Mouse (Mus musculus) CD4-positive, CD25-positive, alpha-beta regulatory T cell, adult 2 months (primary cell): ENCODE results near the gene Lmtk3.

Source experiments
- DNase-seq: peaks from one replicate; pipeline ENCODE4 v3.0.0-alpha.2; 2012; ENCODE audit warnings: low read depth, low spot score

Lmtk3 gene

DNA sequence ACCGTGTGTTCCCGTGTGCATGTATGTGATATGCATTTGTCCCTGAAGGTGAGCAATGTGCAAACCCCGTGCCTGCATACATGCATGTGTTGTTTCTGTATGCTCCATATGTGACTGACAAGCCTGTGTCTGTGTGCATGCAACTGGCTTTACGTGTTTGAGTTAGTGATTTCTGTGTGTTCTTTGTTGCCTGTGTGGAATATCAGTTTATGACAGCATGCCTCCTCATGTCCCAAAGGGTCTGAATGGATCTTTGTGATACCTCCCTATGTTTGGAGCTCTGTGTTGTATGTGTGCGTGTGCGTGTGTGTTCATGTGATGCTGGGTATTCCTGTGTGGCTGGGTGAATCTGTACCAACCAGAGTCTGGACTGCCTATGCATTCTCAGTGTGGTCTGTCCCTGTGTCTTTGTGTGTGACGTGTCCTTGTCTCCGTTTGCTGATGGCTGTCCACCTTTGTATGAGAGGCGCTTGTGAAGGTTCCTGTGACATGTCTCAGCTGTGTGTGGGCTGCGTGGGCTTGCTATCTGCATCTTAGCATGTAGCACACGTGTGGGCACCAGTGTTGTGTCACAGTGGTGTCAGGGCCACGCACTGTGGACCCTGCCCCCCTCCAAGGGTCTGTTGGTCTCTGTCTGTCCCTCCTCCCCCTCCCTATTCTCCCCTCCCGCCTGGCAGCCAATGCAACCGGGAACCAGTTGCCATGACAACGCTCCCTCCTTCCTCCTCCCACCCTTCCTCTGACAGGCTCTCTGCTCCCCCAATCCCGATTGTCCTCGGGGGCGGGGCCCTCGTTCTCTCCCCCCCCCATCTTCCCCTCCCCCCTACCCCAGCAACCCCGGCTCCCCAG, 1.2 kb downstream of the Lmtk3 start, which contains the start of gene Sult2b1:
Gene Sult2b1, minus strand, starts transcription at position 146 of the 849 bp plus-strand sequence.
- peak; percentile 46 for DNase-seq

DNA sequence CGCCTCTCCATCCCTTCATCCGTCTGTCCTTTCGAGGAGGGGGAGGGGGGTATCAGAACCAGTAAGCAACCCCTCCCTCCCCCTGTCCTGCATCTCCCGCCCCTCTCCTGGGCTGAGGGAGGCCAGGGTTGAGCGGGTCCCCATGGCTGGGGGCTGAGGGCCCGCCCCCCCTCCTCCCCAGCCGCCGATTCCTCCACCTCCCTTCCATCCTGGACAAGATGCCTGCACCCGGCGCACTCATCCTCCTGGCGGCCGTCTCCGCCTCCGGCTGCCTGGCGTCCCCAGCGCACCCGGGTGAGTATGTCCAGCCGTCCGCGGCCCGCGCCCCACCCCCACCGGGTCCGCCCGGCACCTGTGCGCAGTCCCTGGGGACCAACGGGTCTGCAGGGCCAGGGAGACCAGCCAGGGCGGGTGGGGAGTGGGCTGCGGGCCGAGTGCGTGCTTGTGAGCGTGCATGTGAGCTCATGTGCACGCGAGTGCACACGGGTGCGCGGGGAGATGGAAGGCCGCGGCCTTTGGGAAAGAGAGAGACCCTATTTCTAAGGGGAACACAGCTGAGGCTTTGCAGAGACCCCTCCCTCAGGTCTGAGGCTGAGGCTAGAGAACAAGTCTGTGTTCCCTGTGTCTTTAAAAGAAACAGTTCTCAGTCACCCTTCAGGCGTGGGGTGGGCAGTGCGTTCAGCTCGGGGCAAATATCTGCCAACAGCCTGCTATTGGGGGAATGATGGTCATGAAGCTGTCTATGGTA, 2.0 kb downstream of the Lmtk3 start:
- DNase-seq, result peak; percentile 34

DNA sequence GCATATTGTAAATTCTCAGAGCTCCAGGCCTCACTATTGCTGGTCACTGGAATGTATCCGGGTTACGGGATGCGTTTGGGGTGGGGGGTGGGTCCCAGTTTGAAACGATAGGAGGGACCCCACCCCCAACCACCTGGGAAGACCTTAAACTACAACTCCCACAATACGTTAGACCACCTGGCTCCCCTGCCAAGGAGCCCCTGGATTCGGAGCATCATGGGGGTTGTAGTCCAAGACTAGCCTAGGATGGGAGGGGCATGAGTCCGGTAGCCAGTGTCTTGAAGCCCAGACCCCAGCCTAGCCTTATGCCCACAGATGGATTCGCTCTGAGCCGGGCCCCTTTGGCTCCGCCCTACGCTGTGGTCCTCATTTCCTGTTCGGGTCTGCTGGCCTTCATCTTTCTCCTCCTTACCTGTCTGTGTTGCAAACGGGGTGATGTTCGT, 2.6 kb downstream of the Lmtk3 start:
- peak; percentile 31 for DNase-seq

DNA sequence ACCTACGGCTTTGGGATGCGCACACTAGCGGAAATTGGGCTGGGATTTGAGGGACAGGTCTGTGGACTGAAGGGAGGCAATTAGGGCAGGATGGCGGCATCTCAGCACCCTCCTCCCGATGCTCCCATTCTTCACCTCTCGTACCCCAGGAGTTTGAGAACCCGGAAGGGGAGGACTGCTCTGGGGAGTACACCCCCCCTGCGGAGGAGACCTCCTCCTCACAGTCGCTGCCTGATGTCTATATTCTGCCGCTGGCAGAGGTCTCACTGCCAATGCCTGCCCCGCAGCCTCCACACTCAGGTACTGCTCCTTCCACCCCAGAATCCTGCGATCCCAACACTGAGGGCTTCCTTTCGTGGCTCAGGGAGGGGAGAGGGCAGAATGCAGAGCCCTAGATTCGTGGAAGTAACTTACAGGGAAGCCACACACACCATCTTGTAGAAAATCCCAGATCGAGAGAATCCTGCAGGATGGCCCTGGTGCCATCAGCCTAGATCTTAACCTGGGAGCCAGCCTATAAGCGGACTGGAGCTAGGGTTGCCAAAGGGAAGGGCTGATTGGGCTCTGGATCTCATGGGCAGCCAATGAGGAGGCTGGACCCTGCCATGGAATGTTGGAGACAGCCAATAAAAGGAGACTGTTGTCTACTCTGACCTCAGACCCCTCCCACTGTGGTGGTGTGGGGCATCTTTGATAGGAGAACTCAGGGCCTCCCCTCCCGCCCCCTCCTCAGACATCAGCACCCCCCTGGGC, 3.3 kb downstream of the Lmtk3 start:
- no peak for DNase-seq

DNA sequence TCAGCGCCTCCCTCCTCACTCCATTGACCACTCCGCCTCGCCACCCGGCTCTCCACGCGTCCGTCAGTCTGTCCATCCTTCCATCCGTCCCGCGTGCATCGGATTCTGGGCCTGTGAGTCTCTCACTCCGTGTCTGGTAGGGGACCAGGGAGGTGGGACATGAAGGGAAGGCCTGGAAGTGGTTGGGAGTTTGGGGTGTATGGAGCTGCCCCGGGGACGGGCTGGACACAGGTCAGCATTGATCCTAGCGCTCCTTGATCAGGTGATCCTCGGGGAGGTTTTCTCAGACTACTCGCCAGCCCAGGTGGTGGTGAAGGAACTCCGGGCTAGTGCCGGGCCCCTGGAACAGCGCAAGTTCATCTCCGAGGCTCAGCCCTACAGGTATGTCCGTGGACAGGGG, 4.1 kb downstream of the Lmtk3 start:
- no peak for DNase-seq

DNA sequence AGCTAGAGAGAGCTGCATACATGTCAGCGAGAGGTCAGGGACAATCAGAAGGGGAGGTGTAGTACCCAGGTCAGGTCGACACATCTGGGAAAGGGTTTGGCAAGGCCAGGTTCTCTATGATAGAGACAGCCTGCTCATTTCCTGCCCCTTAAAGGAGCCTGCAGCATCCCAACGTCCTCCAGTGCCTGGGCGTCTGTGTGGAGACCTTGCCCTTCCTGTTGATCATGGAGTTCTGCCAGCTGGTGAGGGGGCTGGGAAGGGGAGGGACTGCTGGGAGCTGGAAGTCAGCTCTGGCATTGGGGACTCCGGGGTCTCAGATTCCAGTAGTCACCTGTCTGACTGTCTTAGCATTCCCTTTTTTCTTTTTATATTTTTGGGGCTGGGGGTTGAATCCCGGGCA, 7.2 kb downstream of the Lmtk3 start:
- DNase-seq, result no peak

DNA sequence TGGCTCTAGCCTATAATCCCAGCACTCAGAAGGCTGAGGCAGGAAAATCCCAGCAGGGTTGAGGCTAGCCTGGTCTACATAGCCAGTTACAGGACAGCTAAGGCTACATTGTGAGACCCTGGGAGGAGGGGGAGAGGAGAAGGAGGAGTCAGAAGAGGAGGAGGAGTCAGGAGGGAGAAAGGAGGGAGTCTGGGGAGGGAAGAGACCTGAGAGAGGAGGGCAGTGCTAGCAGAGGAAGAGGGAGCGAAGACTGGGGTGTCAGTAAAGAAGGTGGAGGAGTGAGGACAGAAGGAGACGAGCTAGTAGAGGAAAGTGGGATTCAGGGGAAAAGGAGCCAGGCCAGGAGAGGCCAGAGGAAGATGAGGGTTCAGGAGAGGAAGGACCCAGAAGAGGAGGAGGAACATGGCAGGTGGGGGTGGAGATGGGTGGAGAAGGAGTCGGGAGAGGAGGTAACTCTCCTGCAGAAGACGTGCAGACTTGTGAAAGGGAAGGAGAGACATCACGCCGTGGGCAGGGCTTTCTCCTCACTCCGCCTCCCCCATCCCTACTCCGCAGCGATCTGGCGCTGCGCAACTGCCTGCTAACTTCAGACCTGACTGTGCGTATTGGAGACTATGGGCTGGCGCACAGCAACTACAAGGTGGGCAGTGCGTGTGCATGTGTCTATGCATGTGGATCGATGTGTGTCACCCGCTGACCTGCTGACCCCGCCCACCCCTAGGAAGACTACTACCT, 8.4 kb downstream of the Lmtk3 start:
- no peak for DNase-seq

DNA sequence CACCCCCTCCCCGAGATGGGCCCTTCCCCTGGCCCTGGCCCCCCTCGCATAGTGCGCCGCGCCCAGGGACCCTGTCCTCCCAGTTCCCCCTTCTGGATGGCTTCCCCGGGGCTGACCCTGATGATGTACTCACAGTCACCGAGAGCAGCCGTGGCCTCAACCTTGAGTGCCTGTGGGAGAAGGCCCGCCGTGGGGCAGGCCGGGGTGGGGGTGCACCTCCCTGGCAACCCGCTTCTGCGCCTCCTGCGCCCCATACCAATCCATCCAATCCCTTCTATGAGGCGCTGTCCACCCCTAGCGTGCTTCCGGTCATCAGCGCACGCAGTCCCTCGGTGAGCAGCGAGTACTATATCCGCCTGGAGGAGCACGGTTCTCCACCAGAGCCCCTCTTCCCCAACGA, 9.7 kb downstream of the Lmtk3 start:
- DNase-seq, result no peak

DNA sequence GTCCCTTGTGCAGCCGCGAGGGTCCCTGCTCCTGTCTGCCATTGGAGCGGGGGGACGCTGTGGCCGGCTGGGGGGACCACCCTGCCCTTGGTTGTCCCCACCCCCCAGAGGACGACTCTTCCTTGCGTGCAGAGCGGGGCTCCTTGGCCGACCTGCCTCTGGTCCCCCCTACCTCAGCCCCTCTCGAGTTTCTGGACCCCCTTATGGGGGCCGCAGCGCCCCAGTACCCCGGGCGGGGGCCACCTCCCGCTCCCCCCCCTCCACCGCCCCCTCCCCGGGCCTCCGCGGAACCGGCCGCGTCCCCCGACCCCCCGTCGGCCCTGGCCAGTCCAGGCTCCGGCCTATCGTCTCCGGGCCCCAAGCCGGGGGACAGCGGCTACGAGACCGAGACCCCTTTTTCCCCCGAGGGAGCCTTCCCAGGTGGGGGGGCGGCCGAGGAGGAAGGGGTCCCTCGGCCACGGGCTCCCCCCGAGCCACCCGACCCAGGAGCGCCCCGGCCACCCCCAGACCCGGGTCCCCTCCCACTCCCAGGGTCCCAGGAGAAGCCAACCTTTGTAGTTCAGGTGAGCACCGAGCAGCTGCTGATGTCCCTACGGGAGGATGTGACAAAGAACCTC, 10.5 kb downstream of the Lmtk3 start:
- no peak for DNase-seq

DNA sequence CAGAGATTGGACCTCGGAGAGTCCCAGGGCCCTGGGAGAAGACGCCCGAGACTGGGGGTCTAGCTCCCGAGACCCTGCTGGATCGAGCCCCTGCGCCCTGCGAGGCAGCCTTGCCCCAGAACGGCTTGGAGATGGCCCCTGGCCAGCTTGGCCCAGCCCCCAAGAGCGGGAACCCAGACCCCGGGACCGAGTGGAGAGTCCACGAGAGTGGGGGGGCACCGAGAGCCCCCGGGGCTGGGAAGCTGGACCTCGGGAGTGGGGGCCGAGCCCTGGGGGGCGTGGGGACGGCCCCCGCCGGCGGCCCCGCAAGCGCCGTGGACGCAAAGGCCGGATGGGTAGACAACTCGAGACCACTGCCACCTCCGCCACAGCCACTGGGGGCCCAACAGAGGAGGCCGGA, 11.4 kb downstream of the Lmtk3 start:
- DNase-seq, result no peak

DNA sequence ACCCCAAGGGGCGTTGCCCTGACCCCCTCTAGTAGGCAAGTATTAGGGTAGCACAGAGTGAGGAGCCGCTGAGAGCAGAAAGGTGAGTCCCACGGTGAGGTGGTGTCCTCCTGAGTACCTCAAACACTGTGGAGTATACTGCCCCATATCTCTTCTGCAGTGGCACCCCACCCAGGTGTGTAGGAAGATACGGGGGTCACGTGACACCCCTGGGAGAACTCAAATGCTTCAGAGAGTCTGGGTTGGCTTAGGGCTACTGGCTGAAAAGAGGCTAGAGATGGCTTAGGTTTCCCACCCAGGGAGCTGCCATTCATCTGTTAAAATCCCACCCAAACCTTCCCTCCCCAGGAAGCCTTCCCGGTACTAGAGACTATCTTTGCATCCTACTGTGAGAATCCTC, 13.4 kb downstream of the Lmtk3 start:
- DNase-seq, result no peak

DNA sequence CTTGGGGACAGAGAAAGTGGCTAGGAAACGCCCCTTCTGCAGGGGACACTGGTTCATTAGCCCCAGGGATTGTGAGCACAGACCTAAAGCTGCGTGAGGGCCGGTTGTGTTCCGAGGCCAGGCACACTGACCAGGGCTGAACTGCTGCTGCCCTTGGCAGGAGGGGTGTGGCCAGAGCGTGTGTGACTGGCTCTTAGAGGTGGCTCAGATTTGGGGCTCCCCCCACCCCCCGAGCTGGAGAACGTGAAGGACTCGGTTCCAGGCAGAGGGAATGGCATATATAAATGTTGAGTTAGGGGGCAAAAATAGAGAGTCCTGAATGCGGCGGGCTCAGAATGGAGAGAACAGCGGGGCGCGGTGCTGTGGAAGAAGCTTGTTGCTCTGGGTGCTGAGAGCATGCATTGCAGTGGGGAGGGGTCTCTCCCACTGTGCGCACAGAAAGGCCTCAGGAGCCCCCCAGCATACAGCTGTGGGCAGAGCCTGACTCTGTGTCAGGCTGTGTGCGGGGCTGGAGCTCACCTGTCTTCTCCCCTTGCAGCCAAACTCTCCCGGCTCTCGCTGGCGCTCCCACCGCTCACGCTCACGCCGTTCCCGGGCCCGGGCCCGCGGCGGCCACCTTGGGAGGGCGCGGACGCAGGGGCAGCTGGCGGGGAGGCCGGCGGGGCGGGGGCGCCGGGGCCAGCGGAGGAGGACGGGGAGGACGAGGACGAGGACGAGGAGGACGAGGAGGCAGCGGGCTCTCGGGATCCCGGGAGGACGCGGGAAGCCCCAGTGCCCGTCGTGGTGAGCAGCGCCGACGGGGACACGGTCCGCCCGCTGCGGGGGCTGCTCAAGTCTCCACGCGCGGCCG, 14.3 kb downstream of the Lmtk3 start:
- no peak for DNase-seq

DNA sequence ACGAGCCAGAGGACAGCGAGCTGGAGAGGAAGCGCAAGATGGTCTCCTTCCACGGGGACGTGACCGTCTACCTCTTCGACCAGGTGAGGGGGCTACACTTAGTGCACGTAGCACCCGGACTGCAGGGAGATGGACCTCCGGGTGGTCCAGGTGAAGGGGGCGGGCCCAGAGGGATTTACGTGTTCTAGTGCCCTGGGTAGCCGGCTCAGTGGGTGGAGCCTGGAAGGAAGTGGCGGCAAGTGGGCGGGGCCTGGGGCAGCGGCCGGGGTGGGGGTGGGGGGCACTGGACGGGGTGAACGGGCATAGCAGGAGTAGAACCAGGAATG, 14.9 kb downstream of the Lmtk3 start:
- DNase-seq, result peak; percentile 75

DNA sequence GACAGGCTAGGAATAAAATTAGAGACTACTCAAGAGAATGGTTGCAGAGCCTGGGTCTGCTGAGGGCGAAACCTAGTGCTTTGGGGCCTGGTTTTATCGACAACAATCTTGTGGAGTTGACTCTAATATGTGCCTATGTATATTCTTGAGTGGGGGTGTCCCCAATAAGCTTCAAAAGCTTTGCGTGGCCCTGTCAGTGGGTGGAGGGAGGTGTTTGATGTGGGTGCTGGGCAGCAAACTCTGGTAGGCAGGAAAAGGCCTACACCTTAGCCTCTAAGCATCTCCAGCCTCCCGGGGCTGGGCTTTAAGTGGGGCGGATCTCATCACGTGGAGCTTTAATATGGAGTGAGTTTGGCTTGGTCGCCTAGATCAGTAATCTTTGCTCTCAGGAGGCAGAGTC, 15.4 kb downstream of the Lmtk3 start:
- peak; percentile 77 for DNase-seq

DNA sequence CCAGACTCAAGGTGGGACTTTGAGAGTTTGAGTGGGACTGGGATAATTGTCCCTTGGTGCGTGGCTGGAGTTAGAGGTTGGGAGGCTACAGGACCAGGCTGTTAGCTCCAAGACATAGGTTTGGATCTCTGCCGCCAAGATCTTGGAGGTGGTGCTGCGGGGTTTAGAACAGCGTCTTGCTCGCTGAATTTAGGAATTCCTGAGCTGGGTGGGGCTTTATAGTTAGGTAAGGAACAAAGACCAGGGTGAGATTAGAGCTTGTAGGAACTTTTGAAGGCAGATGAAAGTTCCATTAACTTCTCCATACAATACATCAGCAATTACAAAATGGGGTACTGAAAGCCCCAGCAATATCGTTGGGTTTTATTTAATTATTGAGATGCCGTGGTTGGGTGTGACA, 16.5 kb downstream of the Lmtk3 start:
- no peak for DNase-seq

DNA sequence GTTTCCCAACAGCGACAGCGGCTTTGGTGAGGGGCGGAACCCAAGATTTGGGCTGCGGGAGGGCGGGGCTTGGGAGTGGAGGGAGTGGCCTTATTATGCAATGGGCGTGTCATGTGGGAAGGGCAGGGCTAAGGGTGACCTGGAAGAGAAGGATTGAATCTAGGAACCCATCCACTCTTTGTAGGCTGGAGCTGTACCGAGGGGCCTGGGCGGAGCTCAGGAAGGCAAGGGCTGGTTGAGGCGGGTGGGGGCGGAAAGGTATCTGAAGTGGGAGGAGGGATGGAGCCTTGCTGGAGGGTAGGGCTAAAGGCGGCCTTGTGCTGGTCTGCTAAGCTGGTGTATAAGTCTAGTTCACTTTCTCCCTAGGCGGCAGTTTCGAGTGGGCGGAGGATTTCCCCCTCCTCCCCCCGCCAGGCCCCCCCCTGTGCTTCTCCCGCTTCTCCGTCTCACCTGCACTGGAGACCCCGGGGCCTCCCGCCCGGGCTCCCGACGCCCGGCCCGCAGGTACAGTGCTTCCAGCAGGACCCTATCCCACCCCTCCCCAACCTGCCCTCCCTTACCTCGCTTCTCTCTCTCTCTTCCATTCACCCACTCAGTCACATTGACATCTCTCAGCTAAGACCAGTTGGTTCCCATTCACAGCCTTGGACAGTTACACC, 17.1 kb downstream of the Lmtk3 start:
- DNase-seq, result peak; percentile 84

DNA sequence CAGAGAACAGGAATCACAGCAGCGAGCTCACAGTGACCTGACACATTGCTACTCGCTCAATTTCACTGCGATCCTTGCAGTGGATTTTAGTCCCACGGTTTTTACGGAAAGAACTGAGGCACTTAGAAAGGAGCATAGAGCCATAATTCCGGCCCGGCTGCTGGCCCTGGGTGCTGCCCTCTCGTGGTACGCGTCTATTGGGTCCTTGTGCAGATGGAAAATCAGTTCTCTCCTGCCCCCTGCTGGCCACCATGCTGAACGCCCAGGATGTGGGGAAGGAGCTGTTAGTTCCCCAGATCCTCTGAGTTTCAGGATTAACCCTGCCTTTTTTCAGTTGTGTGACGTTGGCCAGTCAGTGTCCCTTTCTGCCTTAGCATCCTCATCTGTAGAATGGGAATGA, 17.8 kb downstream of the Lmtk3 start:
- peak; percentile 97 for DNase-seq

DNA sequence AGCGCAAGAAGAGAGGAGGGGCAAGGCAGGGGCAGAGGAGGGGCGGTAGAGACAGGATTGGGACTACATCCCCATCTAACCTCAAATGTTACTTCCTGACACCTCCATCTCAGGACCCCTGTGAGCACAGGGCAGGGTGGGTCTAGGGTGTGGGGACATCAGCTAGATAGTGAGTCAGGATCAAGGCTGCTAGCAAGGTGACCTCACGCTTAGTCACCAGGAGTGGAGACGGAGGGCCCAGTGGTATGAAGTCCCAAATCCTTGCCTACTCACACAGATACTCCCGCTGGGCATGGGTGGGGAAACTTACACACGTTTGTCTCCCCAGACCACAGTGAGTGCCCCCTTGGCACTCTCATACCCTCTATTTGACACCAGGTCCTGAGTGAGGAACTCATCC, 19.0 kb downstream of the Lmtk3 start:
- DNase-seq, result no peak

DNA sequence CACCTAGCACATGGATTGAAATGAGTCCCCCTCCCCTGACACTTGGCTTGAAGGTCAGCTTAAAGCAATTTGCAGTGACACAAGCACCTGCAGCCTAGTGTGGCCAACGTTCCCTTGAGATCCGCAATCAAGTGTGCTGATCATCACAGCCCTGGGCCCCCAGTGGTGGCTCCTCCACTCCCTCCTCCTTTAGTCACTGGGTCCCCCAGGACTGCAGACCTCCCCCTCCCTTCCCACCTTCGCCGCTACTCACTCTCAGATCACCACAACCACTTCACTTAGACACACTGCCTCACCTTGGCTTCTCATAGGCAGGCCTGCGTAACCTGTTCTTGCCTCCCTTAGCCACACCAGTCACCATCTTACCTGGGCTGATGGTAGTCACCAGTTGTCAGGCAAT, 22.4 kb downstream of the Lmtk3 start:
- no peak for DNase-seq

DNA sequence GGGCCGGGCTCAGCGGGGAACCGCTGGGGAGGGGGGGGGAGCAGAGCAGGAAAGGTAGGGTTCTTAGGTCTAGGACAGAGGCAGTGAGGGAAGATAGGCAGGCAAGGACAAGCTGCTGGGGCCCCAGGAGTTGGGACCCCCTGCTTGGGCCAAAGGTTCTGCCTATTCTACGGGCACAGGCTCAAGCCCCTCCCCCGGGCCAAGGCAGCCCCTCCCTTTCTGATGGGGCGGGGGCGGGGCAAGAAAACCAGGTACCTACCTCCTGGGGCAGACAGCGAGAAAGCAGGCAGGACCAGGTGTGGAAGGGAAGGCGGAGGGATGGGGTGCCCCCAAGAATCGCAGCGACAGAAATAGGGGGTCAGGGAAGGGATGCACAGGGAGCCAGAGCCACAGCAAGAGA, 24.9 kb downstream of the Lmtk3 start:
- DNase-seq, result no peak
